Mouse (Mus musculus) lung, embryonic 14.5 days (tissue): ENCODE measurements around the gene Gm8126. TPM values are rescaled to one million over a fixed set of nuclear protein-coding genes. Genes with fewer than 3 reads are reported as not detected.
"Not testable (repeated sequence)": the region's sequence is repeated elsewhere in the genome, so short reads cannot be mapped to it uniquely, and the experiment has no call there.

Experiments used
- ATAC-seq: fragments of 200-750 bp; cut with Nextera tagmentation; 2 replicates; pipeline ENCODE4 v1.8.0; 2017; ENCODE audit warnings: mild to moderate bottlenecking, moderate TSS enrichment, moderate library complexity; ENCODE audit not compliant: insufficient read depth
- DNase-seq: peaks from one replicate; pipeline ENCODE4 v3.0.0-alpha.2; 2015
- H3K27ac ChIP-seq: fragments of 300-500 bp; sonication (generic); 2 replicates; pipeline ENCODE4 v1.5.1; 2014; ENCODE audit warnings: low read depth, mild to moderate bottlenecking, moderate library complexity
- H3K27me3 ChIP-seq: fragments of 300-500 bp; sonication (generic); 2 replicates; pipeline ENCODE4 v1.6.1; 2014; ENCODE audit warnings: low read length, control low read depth; ENCODE audit not compliant: insufficient read depth
- H3K36me3 ChIP-seq: fragments of 300-500 bp; sonication (generic); 2 replicates; pipeline ENCODE4 v1.6.1; 2014; ENCODE audit warnings: control low read depth; ENCODE audit not compliant: insufficient read depth
- H3K4me1 ChIP-seq: fragments of 300-500 bp; sonication (generic); 2 replicates; pipeline ENCODE4 v1.6.1; 2014; ENCODE audit warnings: antibody characterized with exemption, control low read depth; ENCODE audit not compliant: insufficient read depth
- H3K4me2 ChIP-seq: fragments of 300-500 bp; sonication (generic); 2 replicates; pipeline ENCODE4 v1.6.1; 2014; ENCODE audit warnings: mild to moderate bottlenecking
- H3K4me3 ChIP-seq: fragments of 300-500 bp; sonication (generic); 2 replicates; pipeline ENCODE4 v1.5.1; 2014; ENCODE audit warnings: low read depth, low read length
- H3K9ac ChIP-seq: fragments of 300-500 bp; sonication (generic); 2 replicates; pipeline ENCODE4 v1.6.1; 2014
- H3K9me3 ChIP-seq: fragments of 300-500 bp; sonication (generic); 2 replicates; pipeline ENCODE4 v1.6.1; 2016; ENCODE audit warnings: low read depth, low read length, control low read depth
- WGBS: fragments of 180-500 bp; shearing (Covaris S2); extraction: QIAGEN DNeasy Blood & Tissue Kit; methylation state at CpG from one replicate; pipeline ENCODE4 v1.1.7; 2014; 5-methylcytosine and 5-hydroxymethylcytosine counted together
- polyA plus RNA-seq: library from polyadenylated mRNA; unstranded; fragments of >200 nt; fragmentation: Nextera tagmentation; extraction: Ambion mirVana; gene quantifications from 2 replicates; pipeline ENCODE4 v1.2.1, GENCODE M21; 2014

Gene Gm8126
- polyA plus RNA-seq, 1 experiment from 2014 or later = 0.14 TPM

DNA sequence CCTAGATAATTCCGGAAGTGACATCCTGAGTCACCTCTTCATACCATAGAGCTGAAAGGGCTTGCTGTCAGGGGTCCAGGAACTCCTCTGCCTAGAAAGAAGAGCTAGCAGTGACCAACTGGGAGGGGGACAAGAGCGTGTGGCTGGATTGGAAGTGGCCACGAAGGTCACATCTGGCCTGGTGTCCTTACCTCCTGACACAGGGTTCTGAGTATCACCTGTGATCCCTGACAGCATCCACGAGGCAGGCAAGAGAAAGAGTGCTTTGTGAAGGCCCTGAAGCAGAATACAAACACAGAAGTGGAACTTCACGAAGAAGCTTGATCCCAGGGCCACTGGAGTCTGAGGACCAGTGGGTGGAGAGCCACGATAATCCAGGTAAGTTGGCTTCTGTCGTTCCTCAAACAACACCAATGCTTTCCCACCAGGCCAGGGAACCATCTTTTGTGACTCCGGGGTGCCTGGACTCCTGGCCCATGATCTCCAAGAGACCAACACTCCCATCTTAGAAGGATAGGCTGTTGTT, 16.6 kb downstream of the Gm8126 start, which contains the start of gene Gm9732:
TSS of gene Gm9732 (plus strand) at position 51 of the 526 bp plus-strand sequence.
- H3K9ac ChIP-seq, H3K4me2 ChIP-seq, H3K27ac ChIP-seq, DNase-seq, ATAC-seq, H3K4me1 ChIP-seq, H3K36me3 ChIP-seq, H3K27me3 ChIP-seq, H3K9me3 ChIP-seq, H3K4me3 ChIP-seq: not testable (repeated sequence)
- WGBS = 81% methylated on average over 8 of the region's 8 CpGs

DNA sequence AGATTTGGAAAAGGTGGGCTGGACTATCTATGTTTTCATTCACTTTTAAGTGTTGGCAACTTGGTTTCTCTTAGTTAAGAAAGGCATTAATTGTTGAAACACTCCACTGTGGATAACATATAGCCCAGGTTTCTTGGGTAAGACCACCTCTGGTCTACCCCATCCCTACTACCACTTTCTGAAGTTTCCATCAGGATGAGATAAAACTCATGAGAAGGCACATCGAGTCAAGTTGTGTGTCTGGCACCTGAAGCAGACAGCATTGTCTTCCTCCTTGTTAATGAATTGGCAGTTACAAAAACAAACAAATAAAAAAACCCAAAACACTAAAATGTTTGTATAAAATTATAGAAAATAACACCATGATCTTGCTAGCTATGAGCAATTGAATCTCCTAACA, 17.3 kb downstream of the Gm8126 start:
- H3K4me2 ChIP-seq, H3K27ac ChIP-seq, DNase-seq, H3K36me3 ChIP-seq, ATAC-seq, H3K4me3 ChIP-seq, H3K9me3 ChIP-seq, H3K9ac ChIP-seq, H3K27me3 ChIP-seq, H3K4me1 ChIP-seq: not testable (repeated sequence)
- WGBS = 74% methylated on average over 1 of the region's 1 CpGs

DNA sequence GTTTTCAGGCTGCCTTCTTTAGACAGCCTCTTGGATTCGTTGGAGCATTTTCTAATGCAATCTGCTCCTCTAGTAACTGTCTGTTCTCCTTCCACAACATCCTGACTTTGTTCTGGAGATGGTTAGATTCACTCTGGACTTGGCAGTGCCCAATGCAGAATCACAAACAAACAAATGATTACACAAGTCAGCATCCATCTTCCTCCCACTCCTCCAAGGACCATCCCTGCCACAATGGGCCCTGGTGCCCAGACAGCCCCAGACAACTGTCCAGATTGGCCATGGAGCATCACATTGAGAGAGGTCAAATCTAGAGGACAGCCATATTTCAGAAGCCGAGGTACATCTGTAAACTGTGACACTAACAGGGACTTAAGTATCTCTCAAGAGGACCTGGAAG, 19.0 kb downstream of the Gm8126 start:
- not testable (repeated sequence) for H3K9ac ChIP-seq, H3K4me2 ChIP-seq, H3K27ac ChIP-seq, ATAC-seq, H3K9me3 ChIP-seq, H3K27me3 ChIP-seq, H3K36me3 ChIP-seq, H3K4me3 ChIP-seq, DNase-seq, H3K4me1 ChIP-seq
- WGBS = 61% methylated on average over 2 of the region's 2 CpGs

DNA sequence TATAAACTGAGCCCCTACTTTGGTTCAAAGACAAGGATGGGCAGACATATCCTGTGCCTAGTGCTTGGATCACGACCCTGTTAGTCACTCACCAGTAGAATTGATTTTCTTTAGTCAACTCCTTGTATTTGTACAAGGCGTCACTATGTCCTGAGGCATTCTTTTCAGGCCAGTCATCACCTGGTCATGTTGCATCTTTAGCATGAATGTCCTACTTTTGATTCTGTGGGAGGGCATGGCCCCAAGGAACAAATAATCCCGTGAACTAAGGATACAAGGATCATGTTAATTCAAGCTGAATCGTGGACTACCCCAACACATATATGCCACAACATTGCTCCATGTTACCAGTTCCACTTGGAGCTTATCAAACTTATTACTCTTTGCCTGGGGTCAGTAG, 19.7 kb downstream of the Gm8126 start:
- not testable (repeated sequence) for H3K27ac ChIP-seq, DNase-seq, H3K36me3 ChIP-seq, H3K4me3 ChIP-seq, H3K4me1 ChIP-seq, H3K9me3 ChIP-seq, H3K27me3 ChIP-seq, ATAC-seq, H3K9ac ChIP-seq, H3K4me2 ChIP-seq
- WGBS = 53% methylated on average over 4 of the region's 4 CpGs

DNA sequence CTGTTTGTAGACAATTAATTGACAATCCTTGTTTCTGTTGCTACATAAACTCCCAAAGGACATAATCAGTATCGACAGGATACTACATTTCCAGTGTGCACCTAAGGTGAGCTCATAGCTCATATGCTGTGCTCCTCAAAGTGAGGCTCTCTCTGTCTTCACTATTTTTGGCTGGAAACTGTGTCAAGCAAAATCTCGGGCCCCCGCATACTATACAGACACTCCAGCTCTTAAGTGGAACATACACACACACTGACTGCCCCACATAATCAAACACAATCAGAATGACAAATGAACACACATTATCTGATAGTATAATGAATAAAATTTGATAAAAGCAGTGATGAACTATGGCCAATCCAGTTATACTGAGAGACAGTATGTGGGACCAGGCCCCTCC, 20.2 kb downstream of the Gm8126 start:
- H3K36me3 ChIP-seq, H3K4me1 ChIP-seq, H3K4me3 ChIP-seq, DNase-seq, H3K4me2 ChIP-seq, H3K9ac ChIP-seq, H3K27ac ChIP-seq, H3K9me3 ChIP-seq, ATAC-seq, H3K27me3 ChIP-seq: not testable (repeated sequence)
- WGBS = 84% methylated on average over 3 of the region's 3 CpGs

DNA sequence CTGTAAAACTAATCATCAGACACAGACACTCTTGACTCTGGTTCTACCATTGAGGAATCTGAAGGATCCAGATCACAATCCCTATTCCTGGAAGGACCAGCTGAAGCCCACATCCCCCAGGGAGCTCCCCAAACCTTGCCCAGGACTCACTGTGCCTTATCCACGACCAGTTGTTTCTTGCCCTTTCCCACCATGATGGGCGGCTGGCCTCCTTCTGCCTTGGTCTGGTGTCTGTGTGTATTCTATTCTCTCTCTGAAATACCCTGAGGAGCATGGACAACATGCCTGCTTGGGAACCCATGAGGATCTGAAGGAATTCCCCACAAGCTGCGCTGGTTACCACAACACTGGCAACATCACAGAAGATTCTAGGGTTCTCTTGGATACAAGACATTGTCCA, 35.1 kb downstream of the Gm8126 start, which contains the start of gene Gm8127:
TSS of gene Gm8127 (minus strand) at position 330 of the 400 bp plus-strand sequence.
- not testable (repeated sequence) for H3K27ac ChIP-seq, H3K4me1 ChIP-seq, H3K9ac ChIP-seq, ATAC-seq, H3K27me3 ChIP-seq, DNase-seq, H3K4me2 ChIP-seq, H3K36me3 ChIP-seq, H3K4me3 ChIP-seq, H3K9me3 ChIP-seq
- WGBS = 76% methylated on average over 3 of the region's 3 CpGs

Other genes with a start within 250 kb of the Gm8126 start
- gene Gm10376, start 243.0 kb upstream of the Gm8126 start, polyA plus RNA-seq = not detected in 2 replicates
- not detected in 2 replicates for gene Gm8094, start 182.0 kb upstream of the Gm8126 start, polyA plus RNA-seq
- 0.12 TPM in 1 of 2 replicates, not detected in the other for gene Gm8104, start 158.0 kb upstream of the Gm8126 start, polyA plus RNA-seq
- gene Gm7233, start 78.8 kb upstream of the Gm8126 start, polyA plus RNA-seq = 0.12 and 0.20 TPM in 2 replicates
- not detected in 2 replicates for gene Gm8122, start 23.3 kb upstream of the Gm8126 start, polyA plus RNA-seq
- not detected in 2 replicates for gene Gm9732, start 16.4 kb downstream of the Gm8126 start, polyA plus RNA-seq
- gene Gm8127, start 35.2 kb downstream of the Gm8126 start, polyA plus RNA-seq = not detected in 2 replicates
- not detected in 2 replicates for gene 1700001F09Rik, start 89.2 kb downstream of the Gm8126 start, polyA plus RNA-seq
- not detected in 2 replicates for gene Gm8138, start 157.7 kb downstream of the Gm8126 start, polyA plus RNA-seq